Mouse (Mus musculus): ENCODE measurements at regions not wholly inside any gene's neighbourhood (a gene's known extent, or its start where the extent isn't known, plus 50 kb on each side); places are given as distances from the start of the nearest gene placed in this dataset.

DNA sequence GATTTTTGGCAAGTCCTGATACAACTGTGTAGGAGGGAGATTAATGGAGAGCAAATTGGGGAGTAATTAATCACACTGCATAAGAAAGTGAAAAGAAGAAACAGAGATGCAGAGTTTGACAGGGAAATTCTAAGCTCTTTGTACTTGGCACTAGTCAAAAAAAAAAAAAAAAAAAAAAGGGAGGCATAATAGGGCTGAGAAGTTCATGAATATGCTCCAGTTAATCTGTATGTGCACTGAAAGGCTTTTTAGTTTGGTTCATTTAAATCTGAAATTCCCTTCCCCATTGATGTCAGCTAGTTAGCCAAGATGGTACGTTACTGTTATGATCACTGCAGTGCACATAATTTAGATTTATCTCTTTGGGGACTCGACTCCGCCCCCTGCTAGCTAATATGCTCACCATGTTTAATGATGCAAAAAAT lies 470.8 kb upstream of the Map3k7 start:
- no peak for DNase-seq (ENCODE audit: low spot score in 2 of 2)

DNA sequence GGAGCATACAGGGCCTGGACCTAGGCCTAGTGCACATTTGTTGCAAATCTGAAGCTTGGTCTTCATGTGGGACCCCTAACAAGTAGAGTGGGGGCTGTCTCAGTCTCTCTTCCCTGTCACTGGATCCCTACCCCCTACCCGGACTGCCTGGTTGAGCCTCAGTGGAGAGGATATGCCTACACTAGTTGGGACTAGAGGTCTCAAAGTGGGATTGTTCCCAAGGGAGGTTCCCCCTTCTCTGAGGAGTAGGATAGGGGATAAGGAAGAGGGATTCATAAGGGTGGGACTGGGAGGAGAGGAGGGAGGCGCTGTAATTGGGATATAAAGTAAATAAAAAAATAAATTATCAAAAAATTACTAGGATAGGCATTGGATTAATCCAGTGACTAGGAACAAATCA lies 464.0 kb upstream of the Map3k7 start:
- DNase-seq (ENCODE audit: low spot score in 2 of 2): no peak

DNA sequence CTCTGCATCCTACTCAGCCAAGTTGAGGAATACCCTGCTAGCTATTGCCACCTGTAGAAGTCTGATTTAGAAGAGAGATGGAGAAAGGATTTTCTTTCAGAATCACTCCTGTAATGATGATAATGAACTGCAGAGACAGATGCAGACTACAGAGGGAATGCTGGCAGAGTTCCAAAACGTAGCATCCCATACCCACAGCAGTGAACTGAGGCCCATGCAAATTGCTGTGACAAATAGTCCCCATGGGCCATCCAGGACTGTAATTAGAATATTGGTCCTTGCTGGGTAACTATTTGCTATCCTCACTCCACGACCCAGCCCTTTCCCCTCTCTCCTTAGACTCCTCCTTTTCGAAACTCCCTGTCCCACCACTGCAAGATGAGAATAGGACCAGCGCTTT lies 463.5 kb upstream of the Map3k7 start:
- DNase-seq (ENCODE audit: low spot score in 2 of 2): no peak

DNA sequence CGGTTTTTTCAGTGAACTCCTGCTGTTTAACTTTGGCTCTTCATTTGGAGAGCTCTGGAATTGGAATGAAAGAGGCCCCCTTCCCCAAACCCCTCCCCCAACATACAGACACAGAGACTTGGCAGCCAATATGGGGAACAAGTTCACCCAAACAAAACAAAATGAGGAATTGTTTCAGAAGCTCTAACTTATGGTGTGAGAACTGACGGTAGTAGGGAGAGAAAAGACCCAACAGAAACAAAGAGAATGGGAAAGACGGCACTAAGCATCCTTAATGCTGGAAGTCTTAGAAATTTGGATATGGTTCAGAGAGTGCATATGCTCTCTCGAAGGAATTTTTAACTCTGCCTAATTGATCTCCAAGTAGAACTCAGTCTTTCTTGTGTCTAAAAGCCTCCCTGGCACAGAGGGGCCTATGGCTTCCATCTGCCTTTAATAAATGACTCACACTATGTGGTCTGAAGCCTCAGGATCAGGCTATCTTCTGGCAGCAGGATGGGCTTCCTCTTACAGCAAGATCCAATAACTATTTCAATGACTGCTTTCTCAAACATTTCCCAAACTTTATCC lies 438.2 kb upstream of the Map3k7 start:
- DNase-seq (ENCODE audit: low spot score in 2 of 2): no peak

DNA sequence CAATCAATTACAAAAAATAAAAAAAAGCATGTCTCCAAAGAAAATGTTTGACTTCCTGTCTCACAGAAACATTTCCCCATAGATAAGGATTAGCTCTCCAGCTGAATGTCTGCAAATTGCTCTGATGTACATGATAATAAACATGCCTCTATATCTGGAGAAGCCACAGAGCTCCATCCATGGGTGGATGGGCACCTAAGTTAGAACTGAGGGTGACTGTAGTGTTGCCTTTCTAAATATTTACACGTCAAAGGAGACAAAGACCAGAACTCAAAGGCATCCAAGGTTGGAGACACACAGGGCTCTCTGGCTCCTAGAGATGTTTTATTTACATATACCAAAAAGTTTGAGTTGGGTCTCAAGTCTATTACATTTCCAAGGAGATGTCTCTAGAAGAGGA lies 427.1 kb upstream of the Map3k7 start:
- no peak for DNase-seq (ENCODE audit: low spot score in 2 of 2)

DNA sequence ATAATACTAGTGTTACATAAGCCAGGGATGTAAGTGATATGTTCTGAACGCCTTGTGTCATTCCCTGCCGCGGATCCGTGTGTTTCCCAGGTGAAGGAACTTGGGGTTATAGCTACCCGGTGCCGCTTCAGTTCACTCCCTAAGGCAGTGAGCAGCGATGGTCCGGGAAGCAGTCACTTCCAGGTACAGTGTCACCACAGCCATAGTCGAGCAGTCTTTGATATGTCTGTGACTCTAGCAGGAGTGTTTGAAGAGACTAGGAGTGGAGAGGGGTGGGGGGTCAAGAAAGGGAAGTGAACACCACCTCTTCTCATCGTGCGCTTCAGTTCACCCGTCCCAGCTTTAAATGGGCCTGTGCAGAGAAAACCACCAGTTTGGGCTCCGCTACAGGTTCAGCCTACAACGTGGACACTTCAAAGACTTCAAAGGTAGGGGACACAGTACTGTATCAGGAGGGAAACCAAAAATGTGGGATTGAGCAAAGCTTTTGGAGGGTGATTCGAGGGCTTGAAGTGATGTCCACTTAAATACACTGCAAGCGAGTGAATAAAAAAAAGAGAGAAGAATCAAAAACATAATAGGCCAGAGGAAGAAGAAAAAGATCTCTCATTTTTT lies 410.0 kb upstream of the Map3k7 start:
- no peak for DNase-seq (ENCODE audit: low spot score in 2 of 2)

DNA sequence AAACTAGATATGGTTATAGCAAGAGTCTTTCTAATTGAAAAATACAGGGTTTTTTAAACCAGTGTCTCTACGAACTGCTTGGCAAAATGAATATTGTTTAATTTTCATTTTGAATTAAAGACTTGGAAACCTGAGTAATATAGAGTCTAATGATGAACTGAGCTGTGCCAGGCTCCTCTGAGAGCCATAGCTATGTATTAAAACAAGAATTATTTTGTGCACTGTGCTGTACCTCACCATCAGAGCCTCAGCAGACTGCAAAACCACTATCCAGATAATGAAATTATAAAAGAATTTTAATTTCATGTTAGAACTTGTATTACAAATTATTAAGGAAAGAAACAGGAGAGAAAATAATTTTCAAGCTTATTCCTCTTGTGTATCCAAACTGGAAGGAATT lies 408.8 kb upstream of the Map3k7 start:
- DNase-seq (ENCODE audit: low spot score in 2 of 2): no peak

DNA sequence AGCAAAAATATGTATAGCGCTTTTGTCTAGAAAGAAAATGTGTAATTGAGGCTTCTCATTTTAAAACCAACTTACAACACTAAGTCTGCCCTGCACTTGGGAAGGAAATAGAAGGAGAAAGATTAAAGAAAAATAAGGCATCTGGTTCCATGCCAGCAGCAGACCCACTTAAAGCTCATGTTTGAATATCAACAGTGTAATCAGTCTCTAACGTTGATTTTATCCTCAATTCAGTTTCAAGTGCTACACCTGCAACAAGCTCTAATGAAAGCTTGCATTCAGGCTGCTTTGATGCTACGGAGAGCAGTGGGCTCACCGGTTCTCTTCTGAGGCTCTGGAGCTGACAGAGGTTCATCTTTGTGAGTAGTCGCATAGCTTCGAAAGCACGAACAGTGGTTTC lies 406.6 kb upstream of the Map3k7 start:
- DNase-seq (ENCODE audit: low spot score in 2 of 2): no peak

DNA sequence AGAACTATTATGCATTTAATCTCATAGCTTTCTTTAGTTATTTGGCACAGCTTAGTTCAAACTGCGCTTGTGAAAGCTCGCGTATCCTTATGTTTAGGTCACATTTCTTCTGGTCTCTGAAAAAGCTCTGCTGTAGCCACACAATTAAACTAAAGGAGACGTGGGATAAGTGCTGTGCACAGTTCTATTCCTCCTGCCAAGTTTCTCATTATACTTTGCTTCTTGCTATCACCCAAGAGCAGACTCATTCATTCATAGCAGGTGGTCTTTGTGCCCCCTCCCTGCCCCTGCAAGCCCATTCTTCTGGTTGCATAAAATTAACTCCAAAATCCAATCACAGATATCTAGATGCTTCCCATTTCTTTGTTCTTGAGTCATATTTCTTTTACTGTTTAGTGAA lies 403.6 kb upstream of the Map3k7 start:
- DNase-seq (ENCODE audit: low spot score in 2 of 2): no peak

DNA sequence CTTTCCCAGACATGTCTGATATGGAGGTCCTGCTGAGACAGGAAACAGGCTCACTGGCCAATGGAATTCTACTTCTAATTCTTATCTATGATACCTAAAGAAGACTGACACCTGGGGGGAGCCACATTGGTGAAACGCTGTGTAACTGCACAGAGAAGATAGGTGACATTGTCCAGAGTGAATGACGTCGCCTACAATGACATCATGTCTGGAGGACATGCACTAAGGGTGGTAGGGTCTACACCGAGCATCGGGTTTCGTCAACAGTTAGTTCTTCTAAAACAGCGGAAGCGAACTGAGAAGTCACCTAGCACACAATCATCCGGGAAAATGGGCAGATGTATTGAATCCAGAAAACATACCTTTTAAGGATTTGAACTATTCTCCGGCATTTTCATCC lies 402.7 kb upstream of the Map3k7 start:
- DNase-seq (ENCODE audit: low spot score in 2 of 2): no peak

DNA sequence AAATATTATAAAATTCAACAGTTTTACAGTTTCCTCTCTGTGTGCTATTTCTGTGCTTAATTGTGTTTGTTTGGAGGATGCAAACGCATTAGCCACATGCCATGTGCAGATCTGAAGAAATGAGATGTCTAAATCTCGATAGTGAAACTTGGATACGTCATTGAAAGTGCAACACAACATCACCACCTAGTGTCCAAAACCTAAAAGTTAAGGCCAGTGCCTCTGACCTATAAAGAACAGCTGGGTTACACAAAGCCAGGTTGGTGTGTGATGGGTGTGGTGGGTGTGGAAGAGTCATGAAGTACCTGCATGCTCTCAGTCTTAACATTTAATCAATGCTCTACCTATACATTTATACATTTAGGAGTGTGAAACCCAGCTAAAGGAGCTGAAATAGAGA lies 402.1 kb upstream of the Map3k7 start:
- DNase-seq (ENCODE audit: low spot score in 2 of 2): no peak

DNA sequence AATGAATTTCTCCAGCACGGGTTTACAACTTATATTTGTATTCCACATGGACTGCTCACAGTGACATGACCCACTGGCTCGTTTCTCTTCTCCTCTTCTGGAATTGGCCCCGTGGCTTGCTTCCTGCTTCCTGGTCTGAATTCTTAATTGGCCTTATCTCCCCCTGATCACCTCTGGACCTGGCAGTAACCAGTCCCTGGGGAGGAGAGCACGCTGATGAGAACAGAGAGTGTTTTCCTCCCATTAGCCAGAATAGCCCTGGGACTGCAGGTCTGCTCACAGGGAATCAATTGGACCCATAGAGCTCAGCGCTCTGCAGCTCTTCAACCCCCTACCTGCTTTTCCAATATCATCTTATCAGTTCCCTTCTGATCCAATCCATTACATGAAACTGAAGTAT lies 397.7 kb upstream of the Map3k7 start:
- DNase-seq (ENCODE audit: low spot score in 2 of 2): no peak

DNA sequence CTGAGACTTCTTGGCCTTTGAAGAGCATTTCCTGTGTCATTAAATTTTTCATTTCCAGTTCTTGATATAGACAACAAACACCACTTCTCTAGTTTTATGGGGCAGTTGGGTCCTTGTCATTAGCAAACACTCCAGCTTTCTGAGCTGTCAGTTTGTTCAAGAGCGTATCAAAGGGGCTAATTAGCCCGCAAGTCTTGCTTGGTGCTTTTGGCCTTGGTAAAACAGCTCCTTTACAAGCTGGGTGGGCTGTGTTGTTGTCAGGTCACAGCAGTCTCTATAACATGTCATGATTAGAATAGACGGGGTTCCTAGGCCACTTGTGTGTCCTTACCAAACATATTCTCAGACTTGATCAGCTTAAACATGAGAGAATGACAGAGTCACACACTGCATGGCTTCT lies 397.1 kb upstream of the Map3k7 start:
- DNase-seq (ENCODE audit: low spot score in 2 of 2): no peak

DNA sequence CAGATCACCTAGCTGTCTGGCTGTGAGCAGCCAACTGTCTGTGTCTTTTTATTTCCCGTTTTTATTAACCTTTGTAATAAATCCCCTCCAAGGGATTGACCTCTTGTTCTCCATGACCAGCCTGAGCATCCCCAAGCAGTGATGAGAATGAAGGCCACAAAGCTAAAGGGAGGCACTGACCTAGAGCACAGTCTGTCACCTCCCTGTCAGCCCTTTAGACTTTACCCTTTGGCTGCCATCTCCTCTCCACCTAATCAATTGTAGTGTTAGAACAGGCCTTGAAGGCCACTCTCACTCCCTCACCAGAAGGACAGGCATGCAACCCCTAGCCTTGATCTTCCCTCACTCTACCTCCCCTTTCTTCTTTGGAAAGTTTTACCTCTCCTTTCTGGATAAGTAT lies 394.2 kb upstream of the Map3k7 start:
- no peak for DNase-seq (ENCODE audit: low spot score in 2 of 2)

DNA sequence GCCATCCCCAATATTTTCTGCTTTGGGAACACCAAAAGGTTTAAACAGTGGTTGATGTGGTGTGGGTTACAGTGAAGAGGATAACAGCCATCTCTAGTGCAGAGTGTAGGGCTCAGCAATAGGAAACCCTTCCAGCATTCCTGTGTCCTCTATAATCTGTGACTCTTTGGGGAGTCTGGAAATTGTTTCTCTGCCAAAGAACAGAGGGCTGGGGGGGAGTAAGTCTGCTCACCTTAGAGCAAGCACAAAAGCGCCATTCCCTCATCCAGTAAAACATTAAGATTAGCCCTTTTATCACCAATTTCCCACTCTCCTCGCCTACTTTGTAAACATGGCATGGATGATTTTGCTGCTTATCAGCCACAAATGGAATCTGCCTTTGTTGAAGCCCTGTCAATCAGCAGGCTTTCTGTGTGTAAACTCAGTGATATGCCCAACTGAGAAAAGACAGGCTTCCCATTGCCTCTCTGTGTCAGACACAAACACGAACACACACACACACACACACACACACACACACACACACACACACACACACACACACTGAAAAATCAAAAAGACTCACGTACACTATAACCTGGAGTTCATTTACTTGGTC lies 386.8 kb upstream of the Map3k7 start:
- DNase-seq (ENCODE audit: low spot score in 2 of 2): no peak

DNA sequence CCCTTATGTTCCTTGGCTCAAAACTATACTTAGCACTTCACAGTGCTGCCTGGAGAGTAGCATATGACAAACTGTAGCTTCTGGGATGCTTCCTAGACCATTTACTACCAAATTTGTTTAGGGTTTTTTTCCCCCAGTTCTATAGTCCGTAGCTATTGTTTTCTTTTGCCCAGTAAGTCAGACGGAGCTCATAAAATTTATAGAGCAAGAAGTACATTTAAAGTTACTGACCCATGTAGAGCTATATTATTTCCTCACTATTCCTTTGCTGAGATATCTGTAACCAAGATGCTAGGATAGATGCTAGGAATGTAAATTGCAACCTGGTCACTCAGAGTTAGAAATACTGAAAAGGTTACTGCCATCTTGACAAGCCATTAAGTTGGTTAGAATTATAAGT lies 380.4 kb upstream of the Map3k7 start:
- DNase-seq (ENCODE audit: low spot score in 2 of 2): no peak

DNA sequence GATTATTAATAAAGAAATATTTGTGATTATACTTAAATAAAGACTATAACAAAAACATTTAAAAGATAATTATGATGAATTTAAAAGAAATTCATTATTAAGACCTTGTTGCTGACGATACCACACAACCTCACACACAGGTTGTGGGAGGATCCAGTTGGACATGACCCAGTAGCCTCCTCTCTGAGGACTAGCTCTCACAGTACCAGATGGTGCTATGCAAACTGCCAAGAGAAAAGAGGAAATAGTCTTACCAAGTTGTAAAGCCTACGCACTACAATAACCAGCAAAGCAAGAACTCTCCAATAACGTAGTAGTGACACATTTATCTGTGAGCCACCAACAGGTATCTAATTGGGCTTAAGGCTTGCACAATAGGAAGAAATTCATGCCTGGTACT lies 379.7 kb upstream of the Map3k7 start:
- no peak for DNase-seq (ENCODE audit: low spot score in 2 of 2)

DNA sequence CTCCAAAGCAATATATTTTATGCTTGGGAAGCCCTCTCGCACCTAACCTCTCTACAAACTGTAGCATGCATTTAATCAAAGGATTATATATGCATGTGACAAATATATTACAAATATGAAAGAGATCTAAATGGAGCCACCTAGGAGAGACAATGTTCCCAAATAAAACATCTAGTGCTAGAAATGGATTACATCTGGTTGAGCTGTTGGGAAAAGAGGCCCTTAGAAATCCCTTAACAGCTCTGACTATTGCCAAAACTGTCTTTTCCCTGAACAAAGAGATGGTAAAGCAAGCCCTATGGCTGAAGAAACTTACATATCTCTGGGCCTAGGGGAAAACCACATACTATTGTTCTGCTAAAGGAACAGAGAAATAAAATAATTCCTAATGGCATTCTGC lies 369.8 kb upstream of the Map3k7 start:
- DNase-seq (ENCODE audit: low spot score in 2 of 2): no peak

DNA sequence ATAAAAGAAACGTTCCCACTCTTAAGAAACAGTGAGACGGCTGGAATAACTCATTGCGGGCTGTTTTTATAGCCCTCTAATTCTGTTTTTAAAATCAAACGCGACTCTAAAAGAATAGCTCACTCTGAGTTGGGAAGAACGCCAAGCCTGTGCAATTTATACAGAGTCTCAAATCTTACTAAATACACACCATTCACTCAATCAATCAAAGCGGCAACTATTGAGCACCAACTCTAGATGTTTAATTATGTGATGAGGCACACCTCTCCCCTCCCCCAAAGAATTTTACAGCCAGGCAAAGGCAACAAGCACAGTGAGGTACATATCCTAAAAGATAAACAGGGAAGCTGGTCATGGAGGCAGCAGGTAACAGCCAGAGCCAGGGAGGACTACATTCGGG lies 362.4 kb upstream of the Map3k7 start:
- DNase-seq (ENCODE audit: low spot score in 2 of 2): peak in 1 of 2 experiments; percentile 32

DNA sequence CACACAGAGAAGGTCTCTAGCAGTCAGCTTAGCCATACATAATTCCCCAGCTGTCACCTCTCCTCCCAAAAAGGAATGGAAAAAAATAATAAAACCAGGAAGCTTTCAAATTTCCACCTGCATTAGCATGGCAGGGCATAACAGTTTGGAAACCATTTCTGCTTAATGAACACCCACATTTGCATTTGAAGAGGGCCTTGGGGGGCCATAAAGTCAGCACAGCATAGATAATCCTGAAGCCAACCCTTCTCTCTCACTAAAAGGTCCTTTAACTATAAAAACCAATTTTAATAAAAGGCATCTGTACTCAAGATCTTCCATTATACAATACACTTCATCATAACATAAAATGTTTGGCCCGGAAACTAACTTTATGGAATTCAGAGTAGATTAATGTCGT lies 360.1 kb upstream of the Map3k7 start:
- no peak for DNase-seq (ENCODE audit: low spot score in 2 of 2)

DNA sequence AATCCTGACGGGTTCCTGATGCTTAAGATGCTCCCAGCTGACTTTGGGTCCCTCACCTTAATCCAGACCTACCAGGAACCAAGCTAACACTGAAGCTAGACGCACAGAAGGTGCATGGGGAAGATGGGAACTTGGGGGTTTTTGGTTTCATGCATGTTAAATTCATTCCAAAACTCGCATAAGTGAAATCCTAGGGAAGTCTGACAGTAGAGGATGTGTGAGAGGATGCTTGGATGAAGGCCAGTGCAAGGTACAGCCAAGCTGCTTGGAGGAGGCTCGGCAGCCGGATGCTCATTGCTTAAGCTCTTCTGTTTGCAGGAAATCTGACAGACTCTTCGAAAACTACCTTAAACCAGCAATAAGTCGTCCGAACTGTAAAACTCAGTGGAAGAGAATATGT lies 355.1 kb upstream of the Map3k7 start:
- peak; percentile 67 to 75 for DNase-seq (ENCODE audit: low spot score in 2 of 2)

DNA sequence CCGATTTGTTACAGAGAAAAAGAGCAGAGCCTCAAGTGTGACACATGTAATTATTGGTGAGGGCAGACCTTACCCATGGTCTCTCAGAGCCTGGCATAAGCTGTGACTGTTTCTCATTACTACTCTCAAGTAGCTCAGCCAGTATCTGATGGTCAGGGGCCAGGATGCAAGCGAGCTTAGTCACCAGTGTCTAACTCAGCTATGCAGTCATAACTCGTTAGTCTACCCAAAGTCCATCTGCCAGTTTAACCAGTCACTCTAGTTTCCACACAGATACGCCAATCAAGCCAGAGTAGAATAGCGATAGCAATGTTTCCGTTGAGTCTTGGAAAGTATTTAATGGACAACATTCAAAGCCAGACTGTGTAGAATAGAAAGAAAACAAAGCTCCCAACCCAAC lies 354.3 kb upstream of the Map3k7 start:
- DNase-seq (ENCODE audit: low spot score in 2 of 2): no peak

DNA sequence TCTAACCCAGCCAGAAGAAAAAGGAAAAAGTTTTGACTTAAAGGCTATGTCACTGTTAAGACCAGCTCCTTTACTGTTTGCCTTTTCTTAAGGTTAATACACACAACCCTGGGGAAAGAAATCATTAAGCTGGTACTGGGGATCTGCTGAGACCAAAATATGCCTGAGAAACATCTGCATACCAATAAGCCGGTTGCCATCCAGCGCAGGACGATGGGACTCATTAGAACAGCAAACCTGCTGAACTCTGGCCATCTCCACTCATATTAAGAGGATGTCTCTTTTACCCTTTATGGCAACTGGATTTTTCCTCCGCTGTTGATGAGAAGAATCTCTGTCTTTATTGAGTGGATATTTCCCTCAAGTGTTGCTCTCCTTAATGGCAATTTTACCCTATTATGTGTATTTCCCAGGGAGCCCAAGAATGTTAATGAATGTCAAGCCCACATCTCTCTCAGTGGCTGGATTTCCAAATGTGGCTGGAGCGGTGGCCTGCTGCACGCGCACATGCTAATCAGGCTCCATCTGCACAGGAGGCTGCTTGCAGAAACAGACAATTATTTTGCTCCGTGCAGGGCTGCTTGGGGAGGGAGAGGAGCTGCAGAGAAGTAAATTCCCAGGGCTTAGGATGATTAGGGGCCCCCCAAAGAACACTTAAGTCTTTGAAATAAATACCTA lies 351.6 kb upstream of the Map3k7 start:
- DNase-seq (ENCODE audit: low spot score in 2 of 2): peak; percentile 33 to 40
